Mouse (Mus musculus) ovary, postnatal 36 days (tissue): ENCODE results near the gene Dynll2.

Experiments used
- DNase-seq: peaks from one replicate; pipeline ENCODE4 v3.0.0; 2022; ENCODE audit warnings: low spot score, mixed read lengths

Gene Dynll2

DNA sequence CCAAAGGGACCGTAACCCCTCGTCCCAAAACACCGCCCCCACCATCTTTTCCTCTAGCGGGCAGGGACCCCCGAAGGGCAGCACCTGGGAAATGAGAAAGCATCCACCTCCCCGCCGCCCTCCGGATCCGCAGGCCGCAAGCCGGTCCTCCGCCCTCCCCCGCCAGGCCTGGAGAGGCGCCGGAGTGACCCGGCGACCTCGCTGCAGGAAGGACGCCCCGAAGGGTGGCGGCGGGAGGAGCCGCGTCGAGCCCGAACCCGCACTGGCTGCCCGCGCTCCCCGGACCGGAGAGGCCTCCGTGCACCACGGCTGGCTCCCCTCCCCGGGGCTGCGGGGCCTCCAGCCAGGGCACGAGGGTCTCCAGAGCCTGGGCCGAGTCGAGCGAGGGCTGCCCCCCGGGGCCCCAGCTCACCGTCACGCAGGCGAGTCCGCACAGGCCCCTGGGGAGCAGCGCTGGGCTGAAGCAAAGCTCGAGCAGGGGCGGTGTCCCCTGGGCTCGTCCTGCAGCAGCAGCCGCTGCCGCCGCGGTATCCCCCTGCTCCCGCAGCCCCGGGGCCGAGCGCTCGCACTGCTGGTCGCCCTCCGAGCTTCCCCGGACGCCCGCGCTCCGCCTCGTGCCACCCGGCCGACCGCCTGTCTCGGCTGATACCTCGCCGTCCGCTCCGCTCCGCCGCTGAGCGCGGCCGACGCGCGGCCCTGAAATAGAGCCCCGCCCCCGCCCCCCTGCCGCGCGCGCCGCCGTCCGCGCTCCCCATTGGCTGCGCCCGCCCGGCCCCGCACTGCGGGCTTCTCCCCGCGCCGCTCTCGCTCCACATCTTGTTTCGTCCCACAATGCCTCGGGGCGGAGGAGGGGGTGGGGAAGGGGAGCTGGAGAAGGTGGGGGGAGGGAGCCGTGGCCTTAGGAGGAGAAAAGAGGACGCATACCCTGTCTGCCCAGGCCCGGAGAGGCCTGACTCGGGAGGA is at the start of gene Dynll2:
TSS of gene Dynll2 (minus strand) at position 703 of the 963 bp plus-strand sequence.
- peak; percentile 89 for DNase-seq

DNA sequence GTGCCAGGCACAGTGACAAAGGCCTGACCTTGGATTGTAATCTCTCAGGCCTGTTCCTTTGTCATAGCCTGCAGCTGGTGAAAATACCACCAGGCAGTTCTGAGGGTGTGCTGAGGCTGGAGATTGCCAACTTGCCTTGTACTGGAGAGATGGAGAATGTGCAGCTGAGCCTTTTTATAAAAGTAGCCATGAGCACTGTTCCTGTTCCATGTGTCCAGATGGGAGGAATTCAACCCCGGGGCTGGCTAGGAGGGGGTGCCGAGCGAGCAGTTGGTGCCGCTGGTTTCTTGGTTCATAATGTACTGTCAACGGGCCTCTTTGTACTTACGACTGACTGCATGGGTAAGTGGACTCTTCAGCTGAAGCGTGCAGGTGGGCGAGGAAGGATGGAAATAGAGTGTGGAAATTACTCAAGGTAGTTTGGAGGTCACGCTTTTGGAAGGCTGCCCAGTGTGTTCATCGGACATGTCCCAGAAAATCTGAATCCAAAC is 49.5 kb upstream of the Dynll2 start:
- no peak for DNase-seq

DNA sequence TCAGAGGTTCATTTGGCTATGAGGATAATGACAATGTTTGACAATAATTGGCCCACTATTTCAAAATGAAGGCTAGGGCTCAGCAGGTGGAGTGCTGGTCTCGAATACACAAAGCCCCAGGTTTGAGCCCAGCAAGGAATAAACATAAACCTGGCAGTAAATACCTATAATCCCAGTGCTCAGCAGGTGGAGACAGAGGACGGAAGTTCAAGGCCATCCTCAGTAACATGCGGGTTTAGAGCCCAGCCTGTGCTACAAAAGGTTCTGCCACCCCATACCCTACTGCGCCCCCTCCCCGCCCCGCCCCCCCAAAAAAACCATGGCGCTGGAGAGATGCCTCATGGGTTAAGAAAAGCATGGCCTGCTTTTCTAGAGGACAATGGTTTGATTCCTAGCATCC is 48.6 kb upstream of the Dynll2 start:
- DNase-seq = no peak

DNA sequence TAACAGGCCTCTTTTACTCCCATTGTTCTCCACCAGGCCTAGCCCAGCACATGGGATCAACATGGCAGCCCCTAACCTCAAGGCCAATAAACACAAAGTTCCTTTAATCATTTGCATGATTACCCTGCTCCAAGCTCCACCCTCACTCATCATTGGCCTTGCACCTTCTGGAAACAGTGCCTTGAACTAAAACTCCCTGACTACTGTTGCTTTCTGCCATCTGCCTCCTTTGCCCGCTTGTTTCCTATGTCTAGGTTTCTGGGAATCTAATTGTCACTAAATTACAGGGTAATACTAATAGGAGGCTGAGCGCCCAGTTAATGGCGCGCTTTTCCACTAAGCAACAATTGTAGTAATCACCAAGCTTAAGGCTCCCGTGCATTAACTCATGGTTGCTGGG is 44.4 kb upstream of the Dynll2 start:
- DNase-seq = no peak

DNA sequence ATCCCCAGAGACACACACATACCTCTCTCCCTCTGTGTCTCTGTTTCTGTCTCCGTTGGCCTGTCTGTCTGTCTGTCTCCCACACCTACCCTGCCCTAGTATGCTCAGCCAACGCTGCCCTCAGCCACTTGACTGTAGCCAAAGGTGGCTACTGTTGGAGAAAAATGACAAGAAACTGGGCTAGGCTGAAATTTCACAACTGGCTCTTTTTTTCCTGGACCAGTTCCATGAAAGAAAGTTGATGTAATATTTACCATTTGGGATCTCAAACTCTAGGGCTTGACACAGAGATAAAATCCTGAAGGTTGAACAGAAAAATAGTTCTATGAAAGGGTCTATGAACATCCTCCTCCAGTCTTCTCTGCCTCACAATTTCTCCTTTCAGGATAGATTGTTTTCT is 43.5 kb upstream of the Dynll2 start:
- DNase-seq = no peak

DNA sequence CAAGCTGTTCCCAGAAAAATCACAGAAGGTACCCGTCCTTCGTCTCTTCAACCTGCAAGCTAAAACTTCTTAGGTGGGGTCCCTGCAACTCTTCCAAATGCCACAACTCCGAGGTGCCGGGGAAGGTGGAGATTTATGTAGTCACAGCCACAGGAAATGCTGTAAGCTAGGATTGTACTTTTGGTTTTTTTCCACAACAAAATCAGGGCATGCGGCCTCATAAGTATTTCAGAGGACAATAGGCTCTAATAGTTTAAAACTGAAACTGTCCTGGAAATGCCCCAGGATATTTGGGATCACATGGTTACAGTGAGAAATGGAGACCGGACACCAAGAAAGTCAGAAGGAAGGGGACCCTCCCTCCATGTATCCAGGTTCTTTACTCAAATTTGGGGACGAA is 42.9 kb upstream of the Dynll2 start:
- DNase-seq = no peak

DNA sequence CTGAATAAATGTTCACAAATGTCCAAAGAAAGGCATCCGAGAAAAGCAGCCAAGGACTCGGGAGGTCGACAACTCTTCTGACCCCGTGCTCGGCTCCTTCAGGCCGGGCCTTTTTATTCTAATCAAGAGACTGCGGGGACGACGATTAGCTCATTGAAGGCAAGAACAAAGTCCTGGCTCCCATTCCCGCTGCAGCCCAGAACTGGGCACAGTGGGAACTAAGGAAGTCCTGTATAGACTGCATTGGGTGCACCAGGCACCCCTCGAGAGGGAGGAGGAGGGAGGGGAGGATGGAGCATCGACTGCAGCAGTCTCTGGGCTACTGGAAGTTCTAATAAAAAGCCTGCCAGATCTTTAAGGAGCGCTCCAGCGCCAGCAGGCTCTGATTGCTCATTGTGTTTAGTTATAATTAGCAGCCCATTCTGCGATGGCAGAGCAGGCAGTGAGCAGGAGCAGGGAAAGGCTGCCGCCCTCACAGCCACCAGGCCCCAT is 40.9 kb upstream of the Dynll2 start:
- DNase-seq = no peak

DNA sequence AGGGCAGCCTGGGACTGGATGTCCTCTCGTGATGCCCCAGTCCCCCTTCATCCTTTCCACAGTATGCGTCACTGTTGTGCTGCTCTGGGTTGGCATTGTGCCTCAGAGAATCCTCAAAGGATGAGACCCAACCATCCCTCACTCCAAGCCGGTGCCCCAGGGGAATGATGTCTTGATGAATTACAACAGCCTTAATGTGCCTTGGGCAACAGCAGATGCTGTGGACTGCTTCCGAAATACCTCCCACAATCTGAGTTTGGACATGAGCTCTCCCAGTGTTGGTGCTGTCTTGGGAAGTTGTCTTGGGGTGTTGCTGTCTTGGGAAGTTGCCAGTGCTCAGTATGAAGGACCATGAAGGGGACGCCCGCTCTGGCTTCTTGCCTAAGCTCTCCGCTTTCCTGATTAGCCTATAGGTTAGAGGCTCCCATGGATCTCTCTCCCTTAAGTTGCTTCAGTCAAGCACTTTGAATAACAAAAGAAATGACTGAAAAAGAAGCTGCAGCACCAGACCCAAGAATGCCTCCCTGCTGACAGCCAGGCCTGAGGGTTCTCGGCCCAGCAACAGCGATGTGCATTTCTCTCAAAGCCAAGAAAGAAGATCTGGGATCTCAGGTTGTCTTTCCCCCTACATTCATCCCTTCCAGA is 40.2 kb upstream of the Dynll2 start:
- no peak for DNase-seq

DNA sequence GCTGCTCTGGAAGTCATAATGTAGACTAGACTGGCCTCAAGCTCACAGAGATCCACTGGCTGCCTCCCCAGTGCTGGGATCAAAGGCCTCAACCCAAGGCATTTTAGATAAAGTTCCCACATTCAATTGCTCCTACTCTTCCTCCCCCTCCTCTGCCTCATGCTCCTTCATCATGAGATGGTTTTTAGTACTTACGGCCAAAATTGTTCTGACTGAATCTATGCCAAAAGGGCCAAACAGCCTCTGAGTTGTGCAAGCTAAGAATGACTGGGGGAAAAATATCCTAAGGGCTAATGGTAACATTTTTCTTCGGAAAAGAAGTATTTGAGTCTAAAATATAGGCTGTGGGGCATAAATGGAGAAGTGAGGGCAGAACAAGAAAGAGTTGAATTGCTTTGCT is 36.6 kb upstream of the Dynll2 start:
- no peak for DNase-seq

DNA sequence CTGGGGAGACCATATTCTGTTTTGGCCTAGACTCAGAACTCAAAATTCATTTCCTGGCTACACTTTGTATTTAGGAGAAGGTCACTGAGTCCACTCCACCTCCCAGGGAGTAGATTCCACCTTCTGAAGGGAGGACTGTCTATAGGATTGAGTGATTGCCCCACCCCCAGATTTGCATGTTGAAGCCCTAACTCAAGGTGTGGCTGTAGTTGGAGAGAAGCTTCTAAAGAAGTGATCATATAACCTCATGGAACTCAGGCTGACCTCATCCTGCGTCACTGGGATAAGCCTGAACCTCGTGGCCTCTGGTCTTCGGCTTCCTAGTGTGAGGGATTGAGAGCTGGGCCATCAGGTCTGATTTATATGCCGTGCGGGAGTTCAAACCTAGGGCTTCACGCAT is 28.5 kb upstream of the Dynll2 start:
- DNase-seq = no peak

DNA sequence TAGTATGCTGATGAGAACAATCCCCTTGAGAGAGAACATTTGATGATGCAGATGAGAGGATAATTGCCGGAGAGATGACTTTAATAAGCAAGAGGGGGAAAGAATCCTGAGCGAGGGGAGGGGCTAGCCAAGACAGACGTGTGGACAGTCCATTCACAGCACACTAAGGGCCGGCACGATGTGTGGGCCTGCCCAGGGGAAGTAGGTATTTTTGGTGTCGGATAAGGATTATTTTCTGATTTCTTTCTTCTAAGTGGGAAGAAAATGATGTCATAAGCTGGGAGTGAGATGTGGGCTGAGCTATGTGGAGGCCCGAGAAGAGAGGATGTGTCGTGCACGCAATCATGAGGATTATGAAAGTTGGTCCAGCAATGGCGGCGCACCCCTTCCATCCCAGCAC is 27.8 kb upstream of the Dynll2 start:
- DNase-seq = no peak

DNA sequence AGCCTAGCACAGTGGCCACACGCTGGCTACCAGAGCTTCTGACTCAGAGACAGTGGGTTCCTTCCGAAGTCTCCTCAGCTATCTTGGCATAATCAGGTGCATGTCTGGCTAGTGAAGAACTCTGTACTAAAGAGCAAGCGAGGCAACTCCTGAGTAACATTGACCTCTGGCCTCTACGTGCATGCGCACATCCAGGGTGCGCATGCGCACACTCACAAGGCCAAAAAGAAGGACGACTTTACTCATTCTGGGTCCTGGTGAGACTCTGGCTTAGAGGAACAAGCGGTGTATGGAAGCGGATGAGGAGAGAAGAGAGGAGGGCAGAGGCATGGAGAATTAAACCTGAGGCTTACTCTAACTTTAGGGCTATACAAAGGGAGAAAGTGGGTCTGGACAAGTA is 26.3 kb upstream of the Dynll2 start:
- no peak for DNase-seq

DNA sequence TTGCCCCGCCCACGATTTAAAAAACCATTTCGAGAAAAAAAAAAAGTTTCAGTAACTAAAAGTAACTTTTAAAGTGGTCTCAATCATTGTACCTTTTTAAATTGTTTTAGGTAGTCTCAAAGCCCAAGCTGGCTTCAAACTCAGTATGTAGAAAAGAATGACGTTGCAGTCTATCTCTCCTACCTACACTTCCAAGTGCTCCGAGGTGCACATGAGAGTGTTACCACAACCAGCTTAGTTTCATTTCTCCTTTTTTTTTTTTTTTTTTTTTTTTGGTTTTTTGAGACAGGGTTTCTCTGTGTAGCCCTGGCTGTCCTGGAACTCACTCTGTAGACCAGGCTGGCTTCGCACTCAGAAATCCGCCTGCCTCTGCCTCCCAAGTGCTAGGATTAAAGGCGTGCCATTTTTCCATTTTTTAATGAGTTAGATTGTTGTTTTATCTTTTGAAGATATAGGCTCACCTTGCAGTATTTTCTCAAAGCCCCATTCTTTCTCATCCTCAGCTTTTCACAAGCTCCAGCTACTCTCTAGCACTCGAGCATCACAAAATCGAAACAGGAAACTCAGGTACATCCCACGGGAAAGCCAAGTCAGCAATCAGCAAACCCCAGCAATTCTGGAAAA is 25.4 kb upstream of the Dynll2 start:
- DNase-seq = no peak

DNA sequence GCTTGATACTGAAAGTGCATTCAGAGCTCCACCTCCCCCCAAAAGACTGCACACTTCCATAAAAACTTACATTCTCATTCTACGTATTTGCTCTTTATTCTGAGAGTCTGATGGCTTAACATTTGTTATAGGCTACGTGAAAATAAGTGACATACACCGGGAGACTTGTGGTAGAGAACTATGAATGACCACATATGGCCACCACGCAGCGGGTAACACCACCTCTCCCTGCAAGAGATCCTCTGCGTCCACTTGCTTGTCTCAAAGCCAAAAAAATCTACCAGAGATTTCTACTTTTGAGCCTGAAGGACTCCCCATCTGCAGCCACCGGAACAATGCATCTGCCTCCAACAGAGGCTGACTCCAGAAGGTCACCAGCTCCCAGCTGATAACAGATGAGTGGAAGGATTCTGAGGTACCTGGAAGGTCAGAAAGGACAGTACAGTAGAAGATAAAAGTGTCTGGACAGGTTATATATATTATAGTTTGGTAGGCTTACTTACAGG is 24.6 kb upstream of the Dynll2 start:
- no peak for DNase-seq

DNA sequence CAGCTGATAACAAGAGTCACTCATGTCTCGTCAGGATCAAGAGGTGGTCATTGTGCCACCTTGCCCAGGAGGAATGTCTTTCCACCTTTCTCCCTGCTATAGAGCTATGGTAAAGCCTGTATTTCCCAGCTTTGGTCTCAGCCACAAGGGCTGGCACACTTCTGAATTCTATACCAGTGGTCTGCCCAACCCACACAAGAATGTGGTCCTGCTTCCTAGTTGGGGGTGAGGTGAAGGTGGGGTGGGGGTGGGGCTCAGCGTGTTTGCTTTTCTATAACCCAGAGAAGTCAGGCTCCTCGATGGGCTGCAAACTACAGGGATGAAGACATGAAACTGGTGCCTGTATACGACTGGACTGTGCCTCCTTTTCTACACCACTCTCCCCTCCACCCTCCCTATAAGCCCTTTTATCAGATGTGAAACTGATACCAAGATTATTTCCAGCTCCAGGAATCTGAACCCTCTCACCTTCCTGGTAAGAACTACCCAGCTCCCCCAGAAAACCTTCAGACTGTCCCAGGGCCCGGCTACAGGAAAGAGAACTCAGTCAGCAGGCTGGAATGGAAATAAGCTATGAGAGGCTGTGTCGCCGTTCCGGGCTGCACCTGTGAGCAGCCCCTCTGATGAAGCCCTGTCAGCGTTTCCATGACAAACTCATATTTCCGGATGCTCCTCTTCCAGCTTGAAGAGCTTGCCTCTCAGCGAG is 24.0 kb upstream of the Dynll2 start:
- no peak for DNase-seq

DNA sequence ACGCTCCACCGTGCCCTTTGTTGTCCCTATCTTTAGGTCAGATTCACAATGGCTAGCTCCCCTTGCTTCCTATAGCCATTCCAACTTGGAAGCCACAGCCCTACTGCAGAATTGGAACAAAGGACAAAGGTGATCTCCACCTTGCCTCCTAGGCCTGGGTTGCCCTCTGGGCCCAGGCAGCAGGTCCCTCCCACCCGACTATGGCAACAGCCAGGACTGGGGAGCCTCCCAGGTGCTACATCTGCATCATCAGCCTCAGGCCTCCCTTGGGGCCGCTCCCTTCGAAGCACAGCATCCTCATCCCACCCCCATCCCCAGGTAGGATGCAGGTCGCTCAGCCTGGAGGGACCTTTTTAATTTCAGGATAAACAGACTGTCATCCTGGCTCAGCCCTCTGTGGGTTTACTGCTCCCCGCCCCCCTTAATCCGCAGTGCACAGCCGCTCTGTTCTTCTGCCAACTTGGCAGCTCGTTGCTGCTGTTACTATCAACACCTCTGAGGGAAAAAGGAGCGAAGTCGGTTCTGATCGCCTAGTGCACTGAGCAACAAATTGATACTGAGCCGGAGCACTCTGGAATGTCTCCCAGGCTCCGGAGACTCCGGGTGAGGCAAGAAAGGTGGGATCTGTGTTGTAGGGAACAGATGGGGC is 22.3 kb upstream of the Dynll2 start:
- DNase-seq = peak; percentile 28

DNA sequence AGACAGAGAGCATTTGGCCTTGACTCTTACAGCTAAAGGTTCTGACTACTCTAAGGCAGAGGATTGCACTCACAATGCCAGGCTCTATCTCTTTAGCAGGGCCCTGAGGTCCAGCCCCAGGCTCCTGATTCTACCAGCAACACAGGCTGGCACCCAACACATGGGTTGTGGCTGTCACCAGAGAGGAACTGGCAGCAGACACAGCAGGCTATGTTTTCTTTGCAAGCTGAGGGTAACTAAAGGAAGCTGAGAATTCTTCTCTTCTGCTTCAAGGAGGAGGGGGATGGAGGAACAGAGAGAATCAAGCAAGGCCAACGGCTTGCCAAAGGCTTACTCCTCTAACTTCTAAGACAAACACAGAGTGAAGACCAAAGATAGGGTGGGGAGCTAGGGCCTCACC is 21.3 kb upstream of the Dynll2 start:
- DNase-seq = no peak

DNA sequence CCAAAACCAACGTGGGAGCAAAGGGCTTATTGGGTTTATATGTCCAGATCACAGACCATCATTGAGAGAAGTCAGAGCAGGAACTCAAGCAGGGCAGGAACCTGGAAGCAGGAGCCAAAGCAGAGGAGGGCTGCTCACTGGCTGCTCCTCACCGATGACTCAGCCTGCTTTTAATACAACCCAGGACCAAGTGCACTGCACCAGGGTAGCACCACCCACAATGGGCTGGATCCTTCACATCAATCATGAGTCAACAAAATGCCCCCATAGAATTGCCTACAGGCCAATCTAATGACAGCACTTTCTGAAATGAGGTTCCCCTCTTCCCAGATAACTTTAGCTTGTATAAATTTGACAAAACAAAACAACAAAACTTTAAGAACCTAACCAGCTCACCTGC is 16.8 kb upstream of the Dynll2 start:
- no peak for DNase-seq

DNA sequence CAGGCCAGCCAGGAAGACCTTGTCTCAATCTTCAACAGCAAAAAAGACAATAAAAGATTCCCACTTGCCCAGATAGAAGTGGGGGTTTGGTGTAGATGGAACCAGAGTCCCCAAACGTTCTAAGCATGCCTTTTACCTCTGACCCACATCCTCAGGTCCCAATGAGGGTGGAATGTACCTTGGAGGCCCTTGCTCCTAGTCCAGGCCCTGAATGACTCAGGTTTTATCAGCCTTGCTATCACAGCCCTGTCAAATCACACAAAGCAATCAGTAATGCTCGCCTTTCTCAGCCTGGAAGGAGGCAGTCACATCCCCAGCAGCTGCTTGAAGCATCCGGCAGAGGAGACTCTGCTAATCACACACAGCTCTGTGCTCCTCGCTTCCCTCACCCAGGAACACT is 15.4 kb upstream of the Dynll2 start:
- no peak for DNase-seq

DNA sequence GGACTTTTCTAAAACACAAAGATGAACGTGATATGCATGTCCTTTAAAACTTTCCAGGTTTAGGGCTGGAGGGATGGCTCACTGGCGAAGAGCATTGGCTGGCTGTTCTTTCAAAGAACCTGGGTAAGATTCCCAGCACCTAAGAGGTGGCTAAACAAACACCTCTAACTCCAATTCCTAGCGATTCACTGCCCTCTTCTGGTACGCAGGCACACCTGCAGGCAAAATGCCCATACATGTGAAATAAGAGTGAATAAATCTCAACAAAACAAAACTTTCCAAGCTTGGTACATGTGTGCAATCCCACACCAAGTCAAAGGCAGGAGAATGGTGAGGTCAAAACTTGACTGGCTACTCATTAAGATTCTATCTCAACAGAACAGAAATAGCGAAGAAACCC is 12.4 kb upstream of the Dynll2 start:
- DNase-seq = no peak

DNA sequence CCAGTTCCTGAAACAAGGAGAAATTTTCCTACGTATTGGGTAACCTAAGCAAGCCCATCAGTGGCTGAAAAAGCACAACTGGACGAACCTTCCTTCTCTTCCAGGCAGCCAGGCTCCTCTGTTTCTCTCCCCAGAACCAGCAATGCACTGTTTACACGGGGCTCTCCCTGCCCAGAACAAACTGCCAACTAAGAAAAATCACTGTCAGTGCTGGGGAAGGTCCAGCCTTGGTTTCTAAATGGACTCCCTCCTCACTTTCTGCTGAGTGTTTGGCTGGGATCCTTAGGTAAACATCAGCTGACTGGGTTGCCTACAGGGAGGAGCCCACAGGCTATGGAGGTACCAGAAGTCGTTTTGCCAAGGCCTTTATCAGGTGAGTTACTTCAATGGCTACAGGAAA is 4.5 kb upstream of the Dynll2 start:
- no peak for DNase-seq
